Mouse (Mus musculus): Measurements from ENCODE around the gene Zdhhc13.

GRCm38 (mm10) chr7:48829177-48829910 lies 40.5 kb downstream of the Zdhhc13 start:
- TF ChIP-seq CTCF (conservative IDR thresholded peaks at IDR 0.05; ENCODE audit: low read length) (no peak), NANOG (IDR thresholded peaks at IDR 0.05; ENCODE audit: borderline replicate concordance, low read length) (no peak), POU5F1 (IDR thresholded peaks at IDR 0.05; ENCODE audit: borderline replicate concordance, low read length) (no peak)
